Mouse (Mus musculus): ENCODE measurements at regions not wholly inside any gene's neighbourhood (a gene's known extent, or its start where the extent isn't known, plus 50 kb on each side); places are given as distances from the start of the nearest gene placed in this dataset.

DNA sequence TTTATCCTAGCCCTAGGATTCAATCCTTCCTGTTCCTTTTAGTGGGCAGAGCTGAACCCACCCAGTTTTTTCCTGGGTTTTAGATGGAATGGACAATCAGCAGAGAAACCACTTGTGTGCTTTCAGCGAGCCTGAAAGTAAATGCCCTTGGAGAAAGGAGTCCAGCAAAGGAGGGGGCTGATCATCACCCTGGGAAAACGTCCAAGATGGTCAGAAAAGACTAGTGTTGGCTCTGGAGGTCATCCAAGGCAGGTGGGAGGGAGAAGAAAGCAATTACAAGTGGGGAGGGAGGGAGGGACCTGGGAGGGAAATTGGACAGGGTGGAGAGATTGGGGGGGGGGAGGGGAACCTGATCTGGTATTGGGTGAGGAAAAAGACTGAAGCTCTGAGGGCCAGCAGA lies 55.6 kb upstream of the Zfp366 start:
- TF ChIP-seq EP300 (IDR thresholded peaks at IDR 0.05): no peak
- TF ChIP-seq CTCF (IDR thresholded peaks at IDR 0.05): no peak

Measured in lung, postnatal 0 days (tissue).